Mouse (Mus musculus) thymus, adult 2 months (tissue): ENCODE measurements around the gene Yars.

ENCODE experiments used
- CTCF ChIP-seq: fragments of 200-500 bp; IDR thresholded peaks from 2 replicates; pipeline ENCODE4 v1.5.1; 2012; ENCODE audit warnings: mild to moderate bottlenecking, control low read depth, low read length, moderate library complexity, borderline replicate concordance; ENCODE audit not compliant: control insufficient read depth, poor library complexity, insufficient read depth; ENCODE audit errors: extremely low read depth
- POLR2A ChIP-seq: fragments of 200-500 bp; IDR thresholded peaks from 2 replicates; pipeline ENCODE4 v1.6.1; 2012; ENCODE audit warnings: mild to moderate bottlenecking, low read length, control low read depth, moderate library complexity; ENCODE audit not compliant: control insufficient read depth, poor library complexity, insufficient read depth; ENCODE audit errors: extremely low read depth

DNA sequence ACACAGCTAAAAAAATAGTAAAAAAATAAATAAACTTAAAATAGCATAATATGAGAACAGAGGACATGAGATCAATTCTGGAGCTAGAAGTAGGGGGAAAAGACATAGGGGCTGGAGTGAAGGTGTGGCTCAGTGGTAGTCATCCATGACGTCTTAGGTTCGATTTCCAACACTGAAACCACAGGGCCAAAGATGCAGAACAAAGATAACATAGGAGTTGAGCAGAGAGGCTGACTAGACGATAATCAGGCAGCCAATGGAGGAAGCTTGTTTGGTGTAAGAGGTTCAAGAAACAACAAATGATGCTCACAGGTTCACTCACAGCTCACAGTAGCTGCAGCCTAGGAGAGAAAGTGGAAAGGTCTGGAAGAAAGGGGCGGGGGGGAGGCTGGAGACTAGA is 48.8 kb upstream of the Yars start:
- no peak for TF ChIP-seq POLR2A
- TF ChIP-seq CTCF = no peak
